Mouse (Mus musculus): ENCODE measurements around the gene Gm13101. TPM values are rescaled to one million over a fixed set of nuclear protein-coding genes. Genes with fewer than 3 reads are reported as not detected.
"Not testable (repeated sequence)": the region's sequence is repeated elsewhere in the genome, so short reads cannot be mapped to it uniquely, and the experiment has no call there.

Gm13101 gene
- not detected in 2 replicates for polyA plus RNA-seq (2015; fragmentation: Nextera tagmentation; extraction: Ambion mirVana)

DNA sequence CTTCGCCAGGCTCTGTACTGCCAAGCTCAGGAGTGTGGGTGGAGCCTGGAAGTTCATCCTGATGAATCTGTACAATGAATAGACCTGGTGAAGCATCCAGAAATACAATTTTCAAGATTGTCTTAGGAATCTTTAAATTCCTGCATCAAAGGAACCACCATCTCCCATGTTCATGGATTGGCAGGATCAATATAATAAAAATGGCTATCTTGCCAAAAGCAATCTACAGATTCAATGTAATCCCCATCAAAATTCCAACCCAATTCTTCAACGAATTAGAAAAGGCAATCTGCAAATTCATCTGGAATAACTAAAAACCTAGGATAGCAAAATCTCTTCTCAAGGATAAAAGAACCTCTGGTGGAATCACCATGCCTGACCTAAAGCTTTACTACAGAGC lies at the start of gene Gm13101:
TSS of gene Gm13101 (minus strand) at position 101 of the 400 bp plus-strand sequence.
- not testable (repeated sequence) for H3K4me3 ChIP-seq; H3K27ac ChIP-seq (replicated peaks); ATAC-seq (ENCODE audit: low read depth); H3K4me2 ChIP-seq; H3K27me3 ChIP-seq; H3K4me1 ChIP-seq (replicated peaks); H3K9me3 ChIP-seq; H3K36me3 ChIP-seq; H3K9ac ChIP-seq
- 47% methylated on average over 2 of the region's 2 CpGs for WGBS

GRCm38 (mm10) chr4:143994269-143994668 lies 27.5 kb upstream of the Gm13101 start, which contains the start of gene Pramef17:
TSS of gene Pramef17 (minus strand) at chr4:143994369.
- not testable (repeated sequence) for H3K4me3 ChIP-seq
- 63% methylated on average over 3 of the region's 3 CpGs for WGBS

GRCm38 (mm10) chr4:143988126-143988525 lies 21.4 kb upstream of the Gm13101 start:
- WGBS = 94% methylated on average over 17 of the region's 17 CpGs
- H3K4me1 ChIP-seq (replicated peaks); H3K36me3 ChIP-seq; H3K27ac ChIP-seq (replicated peaks); H3K9me3 ChIP-seq; H3K4me2 ChIP-seq; H3K9ac ChIP-seq; H3K27me3 ChIP-seq; ATAC-seq (ENCODE audit: low read depth); H3K4me3 ChIP-seq: not testable (repeated sequence)

More at GRCm38 (mm10) chr4:143994269-143994668, 27.5 kb upstream of the Gm13101 start, which contains the start of gene Pramef17:
- not testable (repeated sequence) for H3K9ac ChIP-seq; H3K27me3 ChIP-seq; H3K9me3 ChIP-seq; H3K4me2 ChIP-seq; H3K4me1 ChIP-seq (replicated peaks); ATAC-seq (ENCODE audit: low read depth); H3K27ac ChIP-seq (replicated peaks); H3K36me3 ChIP-seq

DNA sequence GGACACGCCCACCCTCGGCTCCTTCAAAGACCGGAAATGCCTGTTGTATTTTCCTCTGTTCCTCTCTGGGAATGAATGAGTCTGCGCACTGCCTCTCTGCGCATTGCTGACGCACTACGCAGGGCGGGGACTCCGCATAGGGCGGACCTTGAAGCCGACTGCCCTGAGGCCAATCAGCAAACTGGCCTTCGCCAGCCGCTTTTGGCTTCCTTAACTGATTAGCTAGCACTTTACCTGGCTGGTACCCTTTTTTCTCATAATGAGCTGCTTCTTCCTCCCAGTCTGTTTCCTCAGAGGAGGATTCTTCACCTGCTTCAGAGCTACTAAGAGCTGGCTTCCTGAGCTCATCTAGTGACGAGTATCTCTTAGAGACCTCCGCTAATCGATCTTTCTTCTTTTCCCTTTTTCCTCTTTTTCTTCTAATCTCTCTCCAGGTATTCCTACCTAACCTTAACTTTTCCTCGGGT lies 20.8 kb upstream of the Gm13101 start:
- H3K27me3 ChIP-seq; H3K27ac ChIP-seq (replicated peaks); H3K9ac ChIP-seq; H3K4me1 ChIP-seq (replicated peaks); ATAC-seq (ENCODE audit: low read depth); H3K9me3 ChIP-seq; H3K4me3 ChIP-seq; H3K36me3 ChIP-seq; H3K4me2 ChIP-seq: not testable (repeated sequence)
- WGBS = 92% methylated on average over 11 of the region's 17 CpGs

DNA sequence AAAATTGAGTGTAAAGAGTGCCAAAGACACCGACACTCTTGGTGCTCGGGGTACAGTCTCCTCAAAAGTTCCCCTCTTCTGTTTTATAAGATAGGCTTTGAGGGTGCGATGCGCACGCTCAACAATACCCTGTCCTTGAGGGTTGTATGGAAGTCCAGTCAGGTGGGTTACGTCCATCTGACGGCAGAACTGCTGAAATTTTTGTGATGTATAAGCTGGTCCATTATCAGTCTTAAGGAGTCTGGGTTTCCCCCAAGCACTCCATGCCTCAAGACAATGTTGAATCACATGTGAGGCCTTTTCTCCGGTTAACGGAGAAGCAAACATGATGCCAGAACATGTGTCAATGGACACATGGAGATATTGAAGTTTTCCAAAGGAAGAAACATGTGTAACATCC lies 19.0 kb upstream of the Gm13101 start:
- ATAC-seq (ENCODE audit: low read depth); H3K4me1 ChIP-seq (replicated peaks); H3K4me2 ChIP-seq; H3K9ac ChIP-seq; H3K36me3 ChIP-seq; H3K27ac ChIP-seq (replicated peaks); H3K4me3 ChIP-seq; H3K27me3 ChIP-seq; H3K9me3 ChIP-seq: not testable (repeated sequence)
- 92% methylated on average over 7 of the region's 9 CpGs for WGBS

GRCm38 (mm10) chr4:143985165-143985564 lies 18.4 kb upstream of the Gm13101 start:
- H3K36me3 ChIP-seq; H3K4me1 ChIP-seq (replicated peaks); H3K4me2 ChIP-seq; H3K27ac ChIP-seq (replicated peaks); ATAC-seq (ENCODE audit: low read depth); H3K4me3 ChIP-seq; H3K27me3 ChIP-seq; H3K9me3 ChIP-seq; H3K9ac ChIP-seq: not testable (repeated sequence)
- no CpG with 5 or more reads among the region's 7 CpGs for WGBS

DNA sequence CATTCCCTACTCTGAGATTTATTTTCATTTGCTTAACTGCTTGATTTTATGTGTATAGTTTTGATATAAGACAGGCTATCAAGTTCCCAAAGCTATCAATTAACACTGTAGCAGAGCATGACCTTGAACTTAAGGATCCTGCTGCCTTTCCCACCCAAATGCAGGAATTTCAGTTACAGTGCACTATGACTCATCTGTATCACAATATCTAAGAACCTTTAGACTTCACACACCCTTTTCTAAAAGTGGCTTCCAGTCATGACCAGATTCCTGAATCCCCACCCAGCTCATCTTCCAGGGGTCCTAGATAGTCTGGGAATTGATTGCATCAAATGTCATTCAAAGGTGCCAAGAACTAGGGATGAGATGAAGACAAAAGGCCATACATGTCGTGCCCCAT lies 16.7 kb upstream of the Gm13101 start:
- not testable (repeated sequence) for H3K27ac ChIP-seq (replicated peaks); H3K36me3 ChIP-seq; H3K27me3 ChIP-seq; H3K9me3 ChIP-seq; H3K9ac ChIP-seq; H3K4me1 ChIP-seq (replicated peaks); ATAC-seq (ENCODE audit: low read depth); H3K4me2 ChIP-seq; H3K4me3 ChIP-seq
- 22% methylated on average over 1 of the region's 1 CpGs for WGBS

DNA sequence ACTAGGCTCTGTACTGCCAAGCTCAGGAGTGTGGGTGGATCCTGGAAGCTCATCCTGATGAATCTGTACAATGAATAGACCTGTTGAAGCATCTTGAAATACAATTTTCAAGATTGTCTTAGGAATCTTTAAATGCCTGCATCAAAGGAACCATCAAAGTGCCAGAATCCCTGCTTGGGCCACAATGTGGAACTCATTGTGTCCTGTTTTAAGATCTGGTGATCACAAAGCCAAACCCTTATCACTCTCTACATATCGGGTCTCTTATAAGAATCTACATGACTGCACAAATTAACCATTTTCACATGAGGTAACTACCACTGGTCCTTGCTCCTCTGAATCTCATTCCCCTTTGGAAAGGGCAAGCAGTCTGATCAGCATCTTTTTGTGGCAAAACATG lies 15.8 kb downstream of the Gm13101 start, which contains the start of gene Pramef25:
TSS of gene Pramef25 (minus strand) at position 101 of the 400 bp plus-strand sequence.
- H3K27me3 ChIP-seq; ATAC-seq (ENCODE audit: low read depth); H3K27ac ChIP-seq (replicated peaks); H3K36me3 ChIP-seq; H3K9ac ChIP-seq; H3K4me3 ChIP-seq; H3K4me1 ChIP-seq (replicated peaks); H3K4me2 ChIP-seq: not testable (repeated sequence)
- WGBS = 79% methylated on average over 1 of the region's 1 CpGs
- peaks cover 28% of the 10 kb centered on the region for H3K9me3 ChIP-seq

Other genes with a start within 250 kb of the Gm13101 start
- gene Gm13078, start 247.5 kb downstream of the Gm13101 start, polyA plus RNA-seq (2015; fragmentation: Nextera tagmentation; extraction: Ambion mirVana) = not detected in 2 replicates
- gene Gm13023, start 177.6 kb downstream of the Gm13101 start, polyA plus RNA-seq (2015; fragmentation: Nextera tagmentation; extraction: Ambion mirVana) = not detected in 2 replicates
- gene Gm13084, start 150.9 kb downstream of the Gm13101 start, polyA plus RNA-seq (2015; fragmentation: Nextera tagmentation; extraction: Ambion mirVana) = not detected in 2 replicates
- gene Gm13103, start 120.5 kb downstream of the Gm13101 start, polyA plus RNA-seq (2015; fragmentation: Nextera tagmentation; extraction: Ambion mirVana) = not detected in 2 replicates
- not detected in 2 replicates for gene Pramef6, start 66.6 kb downstream of the Gm13101 start, polyA plus RNA-seq (2015; fragmentation: Nextera tagmentation; extraction: Ambion mirVana)
- not detected in 2 replicates for gene Pramef25, start 15.9 kb downstream of the Gm13101 start, polyA plus RNA-seq (2015; fragmentation: Nextera tagmentation; extraction: Ambion mirVana)
- not detected in 2 replicates for gene Pramef17, start 27.4 kb upstream of the Gm13101 start, polyA plus RNA-seq (2015; fragmentation: Nextera tagmentation; extraction: Ambion mirVana)
- gene Pramel4, start 92.2 kb upstream of the Gm13101 start, polyA plus RNA-seq (2015; fragmentation: Nextera tagmentation; extraction: Ambion mirVana) = not detected in 2 replicates
- not detected in 2 replicates for gene Gm13102, start 139.5 kb upstream of the Gm13101 start, polyA plus RNA-seq (2015; fragmentation: Nextera tagmentation; extraction: Ambion mirVana)
- not detected in 2 replicates for gene Oog3, start 195.7 kb upstream of the Gm13101 start, polyA plus RNA-seq (2015; fragmentation: Nextera tagmentation; extraction: Ambion mirVana)
- gene Oog2, start 223.8 kb upstream of the Gm13101 start, polyA plus RNA-seq (2015; fragmentation: Nextera tagmentation; extraction: Ambion mirVana) = not detected in 2 replicates
- not detected in 2 replicates for gene C87977, start 246.4 kb upstream of the Gm13101 start, polyA plus RNA-seq (2015; fragmentation: Nextera tagmentation; extraction: Ambion mirVana)